Mouse (Mus musculus): Measurements from ENCODE around the gene Wfdc17.

Wfdc17 gene

GRCm38 (mm10) chr11:83703705-83704104 is at the start of gene Wfdc17:
Wfdc17 (plus strand) TSS chr11:83703991.
- DNase-seq = no peak

GRCm38 (mm10) chr11:83654606-83655005 is 49.2 kb upstream of the Wfdc17 start:
- DNase-seq = no peak

DNA sequence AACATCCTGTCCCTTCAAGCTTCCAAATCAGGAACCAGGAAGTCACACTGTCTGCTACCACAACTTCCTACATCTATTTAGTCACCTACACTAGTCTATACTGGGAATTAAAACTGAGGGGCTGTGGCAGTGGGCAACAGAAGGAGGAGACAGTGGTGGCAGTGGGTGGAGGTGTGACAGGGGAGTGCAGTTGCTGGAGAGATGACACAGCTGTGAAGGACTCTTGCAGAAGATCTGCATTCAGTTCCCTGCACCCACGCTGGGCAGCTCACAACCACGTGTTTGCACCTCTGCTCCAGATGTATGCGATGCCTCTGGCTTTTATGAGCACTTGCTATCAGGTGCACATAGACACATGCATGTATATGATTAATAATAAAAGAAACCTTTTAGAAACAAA is 46.3 kb upstream of the Wfdc17 start:
- no peak for DNase-seq

- DNase-seq = no peak
These were observed 45.0 kb upstream of the Wfdc17 start for GRCm38 (mm10) chr11:83658797-83659196.

DNA sequence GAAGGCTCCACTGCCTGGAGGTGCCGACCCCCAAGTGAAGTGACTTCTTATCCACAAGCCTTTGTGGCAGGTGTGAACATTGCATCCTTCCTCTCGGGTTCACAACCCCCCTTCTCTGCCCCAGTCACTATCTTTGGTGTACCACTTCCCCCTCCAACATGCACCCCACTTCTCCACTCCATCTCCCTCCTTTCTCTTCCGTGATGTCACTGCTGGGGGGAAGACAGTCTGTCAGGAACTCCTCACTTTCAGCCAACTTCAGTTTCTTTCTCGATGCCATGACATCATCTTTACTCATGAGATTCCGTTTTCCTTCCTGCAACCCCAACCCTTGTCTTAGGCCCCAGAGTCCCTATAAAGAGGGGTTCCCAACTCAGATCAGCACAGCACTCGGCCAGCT is 41.6 kb upstream of the Wfdc17 start, which contains the start of gene Ccl4:
Ccl4 (plus strand) TSS at position 381 of the 400 bp plus-strand sequence.
- no peak for DNase-seq

GRCm38 (mm10) chr11:83663532-83663931 is 40.3 kb upstream of the Wfdc17 start:
- DNase-seq = no peak

- DNase-seq = no peak
These were observed 32.0 kb upstream of the Wfdc17 start for GRCm38 (mm10) chr11:83671743-83672142.

DNA sequence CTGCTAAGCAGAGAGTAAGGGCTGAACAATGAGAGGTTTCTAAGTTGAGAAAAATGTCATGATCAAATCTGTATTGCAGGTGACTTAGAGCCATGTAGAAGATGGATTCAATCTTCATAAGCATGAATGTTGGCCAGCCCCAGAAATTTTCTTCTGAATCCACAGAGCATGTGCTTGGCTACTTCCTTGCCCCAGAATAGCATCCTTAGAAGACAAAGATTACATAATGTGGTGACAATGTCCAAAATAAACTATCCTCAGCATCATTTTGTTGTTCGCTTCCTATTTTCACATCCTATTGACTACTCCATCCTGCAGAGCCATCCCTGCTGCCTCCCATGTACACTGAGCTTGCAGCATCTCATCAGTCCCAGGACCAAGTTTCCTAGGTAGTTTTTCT is 28.1 kb upstream of the Wfdc17 start:
- no peak for DNase-seq

- DNase-seq = no peak
These were observed 13.9 kb upstream of the Wfdc17 start for GRCm38 (mm10) chr11:83689918-83690317.

DNA sequence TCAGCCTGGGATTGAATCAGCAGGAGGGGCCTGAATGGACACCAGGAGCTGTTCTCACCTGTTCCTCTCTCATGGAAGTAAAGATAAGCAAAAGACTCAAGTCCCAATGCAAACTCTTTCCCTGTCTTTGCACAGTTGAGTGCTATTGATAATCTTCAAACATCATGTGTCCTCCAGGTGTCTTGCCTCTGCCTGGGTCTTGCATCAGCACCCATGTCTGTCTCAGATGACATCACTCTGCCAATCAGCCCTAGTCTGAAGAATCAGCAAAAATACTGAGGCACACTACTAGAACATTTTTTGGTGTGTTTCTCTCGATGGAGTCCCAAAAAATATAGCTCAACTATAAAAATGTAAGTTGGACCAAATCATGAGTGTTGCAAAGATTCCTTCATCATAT is 11.8 kb upstream of the Wfdc17 start:
- DNase-seq = no peak

GRCm38 (mm10) chr11:83708715-83709114 is 4.9 kb downstream of the Wfdc17 start, which contains the start of gene Wfdc18:
Wfdc18 (plus strand) TSS chr11:83709015.
- no peak for DNase-seq

DNA sequence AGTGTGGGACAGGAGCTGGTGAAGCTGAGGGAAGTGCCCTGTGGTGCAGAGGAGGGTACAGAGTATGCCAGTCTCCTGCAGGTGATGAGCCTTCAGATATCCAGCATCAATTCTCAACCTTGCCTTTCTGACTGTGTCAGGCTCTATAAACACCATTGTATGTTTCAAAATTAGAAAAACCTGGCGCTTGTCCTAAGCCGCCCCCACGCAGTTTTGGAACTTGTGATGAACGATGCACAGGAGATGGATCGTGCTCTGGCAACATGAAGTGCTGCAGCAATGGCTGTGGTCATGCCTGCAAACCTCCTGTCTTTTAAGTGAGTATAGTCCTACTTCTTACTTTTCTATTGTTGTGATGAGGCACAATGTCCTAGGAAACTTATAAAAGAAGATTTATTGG is 5.9 kb downstream of the Wfdc17 start:
- no peak for DNase-seq

DNA sequence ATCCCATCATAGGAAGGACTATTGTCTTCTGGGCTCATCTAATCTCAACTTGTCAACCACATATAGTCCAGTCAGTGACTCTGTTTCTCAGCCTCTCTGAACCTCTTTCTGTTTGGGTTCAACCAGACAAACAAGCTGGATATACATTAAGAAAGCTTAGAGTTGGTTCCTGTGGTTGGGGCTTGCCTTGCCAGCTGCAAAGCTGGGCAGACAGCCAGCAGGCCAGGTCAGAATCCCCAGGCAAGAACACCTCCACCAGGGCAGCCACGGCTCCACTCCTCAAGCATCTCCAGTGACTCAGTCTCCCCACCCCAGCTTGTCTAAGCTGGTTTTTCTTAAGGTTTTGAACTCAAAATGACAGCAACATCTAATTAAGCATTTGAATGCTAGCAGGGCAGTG is 8.9 kb downstream of the Wfdc17 start:
- DNase-seq = no peak

DNA sequence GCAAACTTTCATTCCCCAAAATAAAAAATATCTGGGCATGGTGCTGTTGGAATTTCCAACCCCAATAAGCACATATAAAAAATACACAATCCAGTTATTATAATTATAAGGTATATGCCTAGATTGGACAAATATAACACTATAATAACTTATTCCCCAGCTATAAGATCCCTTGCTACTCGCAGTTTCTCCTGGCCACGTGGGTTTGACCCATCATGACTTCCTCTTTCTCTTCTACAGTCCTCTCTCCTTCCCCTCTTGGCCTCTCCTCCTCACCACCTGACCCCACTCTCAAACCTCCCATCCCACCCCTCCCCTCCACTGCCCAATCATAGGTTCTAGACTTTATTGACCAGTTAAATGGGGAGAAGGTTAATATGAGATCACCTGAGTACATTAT is 10.1 kb downstream of the Wfdc17 start:
- no peak for DNase-seq

GRCm38 (mm10) chr11:83717042-83717665 is 13.4 kb downstream of the Wfdc17 start:
- no peak for DNase-seq

GRCm38 (mm10) chr11:83720766-83721165 is 17.0 kb downstream of the Wfdc17 start:
- DNase-seq = no peak

- no peak for DNase-seq
These were observed 25.1 kb downstream of the Wfdc17 start for GRCm38 (mm10) chr11:83728757-83729432.

- DNase-seq = no peak
These were observed 27.3 kb downstream of the Wfdc17 start for GRCm38 (mm10) chr11:83731116-83731515.

DNA sequence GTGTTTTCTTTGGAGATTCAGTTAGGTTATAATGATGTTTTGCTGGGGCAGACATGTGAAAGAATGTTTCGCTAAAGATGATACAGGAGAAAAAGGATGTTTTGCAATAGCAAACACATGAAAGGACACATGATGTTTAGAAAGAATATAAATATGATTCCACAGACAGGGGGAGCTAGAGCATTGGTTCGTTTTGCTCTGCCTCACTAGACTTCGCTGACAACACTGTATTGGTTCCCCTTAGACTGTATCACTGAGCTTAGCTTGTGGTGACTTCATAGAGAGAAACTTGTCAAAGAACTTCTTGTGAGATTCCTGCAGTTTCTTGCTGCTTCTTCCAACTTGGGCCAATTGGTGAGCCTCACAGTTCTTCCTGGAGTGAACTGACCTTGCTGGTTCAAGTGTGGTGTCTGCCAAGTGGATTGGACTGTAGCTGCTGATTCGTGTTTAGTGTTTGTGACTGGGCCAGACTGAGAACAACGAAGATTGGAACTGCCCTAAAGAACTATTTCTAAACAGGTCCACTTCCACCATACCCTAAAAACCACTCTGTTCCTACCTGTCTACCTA is 29.4 kb downstream of the Wfdc17 start:
- no peak for DNase-seq

DNA sequence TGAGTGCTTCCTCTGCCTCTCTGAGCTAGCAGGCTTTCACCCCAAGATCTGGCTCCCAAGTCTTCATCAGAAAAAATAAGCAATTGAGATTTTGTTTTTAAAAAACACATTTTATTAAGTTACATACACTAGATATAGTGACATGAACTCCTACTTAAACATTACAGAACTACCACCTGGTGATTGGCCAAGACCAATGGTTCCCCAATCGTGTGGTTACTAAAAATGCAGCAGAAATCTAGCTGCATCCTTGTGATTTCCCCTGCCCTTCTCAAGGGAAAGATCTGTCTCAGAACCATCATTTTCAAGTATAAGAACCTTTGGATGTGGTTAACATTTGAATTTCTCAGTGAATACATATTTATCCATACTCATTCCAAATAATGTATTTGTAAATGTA is 30.4 kb downstream of the Wfdc17 start:
- DNase-seq = no peak

DNA sequence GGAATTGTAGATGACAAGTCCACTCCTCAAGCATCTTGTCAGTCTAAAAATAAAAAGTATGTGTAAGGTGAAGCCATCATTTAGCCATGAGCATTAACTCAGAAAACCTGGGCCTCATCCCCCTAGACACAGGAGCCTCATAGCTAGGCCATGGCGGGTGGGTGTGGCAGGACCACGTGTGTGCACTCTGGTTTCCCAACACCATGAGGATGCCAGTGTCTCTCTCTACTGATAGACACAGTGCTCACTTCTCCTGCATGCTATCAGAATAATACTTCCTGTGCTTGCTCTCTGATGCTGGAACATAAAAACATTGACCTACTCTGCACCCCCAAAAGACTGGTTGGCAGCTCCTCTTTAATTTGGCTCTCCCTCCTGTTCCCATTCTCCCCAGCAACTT is 32.1 kb downstream of the Wfdc17 start:
- no peak for DNase-seq

GRCm38 (mm10) chr11:83737109-83737558 is 33.3 kb downstream of the Wfdc17 start:
- DNase-seq = no peak

GRCm38 (mm10) chr11:83739241-83739640 is 35.5 kb downstream of the Wfdc17 start:
- DNase-seq = peak; percentile 79

GRCm38 (mm10) chr11:83740443-83740991 is 36.7 kb downstream of the Wfdc17 start:
- no peak for DNase-seq
